Mouse (Mus musculus) heart, embryonic 12.5 days (tissue): ENCODE measurements around the gene Nbeal1. TPM values are rescaled to one million over a fixed set of nuclear protein-coding genes. Genes with fewer than 3 reads are reported as not detected.

Experiments used
- ATAC-seq: fragments of 200-750 bp; cut with Nextera tagmentation; 2 replicates; pipeline ENCODE4 v1.8.0; 2017; ENCODE audit warnings: moderate TSS enrichment, moderate library complexity; ENCODE audit not compliant: insufficient number of reproducible peaks, low FRiP score
- H3K27ac ChIP-seq: fragments of 300-500 bp; sonication (generic); 2 replicates; pipeline ENCODE4 v1.5.1; 2016; ENCODE audit warnings: mild to moderate bottlenecking, moderate library complexity; ENCODE audit not compliant: poor library complexity, severe bottlenecking
- H3K27me3 ChIP-seq: fragments of 300-500 bp; sonication (generic); replicated peaks from 2 replicates; pipeline ENCODE4 v1.6.1; 2016; ENCODE audit warnings: mild to moderate bottlenecking, moderate library complexity
- H3K36me3 ChIP-seq: fragments of 300-500 bp; sonication (generic); 2 replicates; pipeline ENCODE4 v1.6.1; 2016; ENCODE audit warnings: mild to moderate bottlenecking, moderate library complexity
- H3K4me1 ChIP-seq: fragments of 300-500 bp; sonication (generic); replicated peaks from 2 replicates; pipeline ENCODE4 v1.6.1; 2016; ENCODE audit warnings: mild to moderate bottlenecking
- H3K4me2 ChIP-seq: fragments of 300-500 bp; sonication (generic); 2 replicates; pipeline ENCODE4 v1.6.1; 2016; ENCODE audit warnings: mild to moderate bottlenecking, moderate library complexity
- H3K4me3 ChIP-seq: fragments of 300-500 bp; sonication (generic); 2 replicates; pipeline ENCODE4 v1.5.1; 2016; ENCODE audit warnings: mild to moderate bottlenecking
- H3K9ac ChIP-seq: fragments of 300-500 bp; sonication (generic); 2 replicates; pipeline ENCODE4 v1.6.1; 2016; ENCODE audit warnings: mild to moderate bottlenecking, moderate library complexity
- H3K9me3 ChIP-seq: fragments of 300-500 bp; sonication (generic); replicated peaks from 2 replicates; pipeline ENCODE4 v1.6.1; 2016; ENCODE audit warnings: mild to moderate bottlenecking, moderate library complexity
- WGBS: fragments of 180-500 bp; shearing (Covaris S2); methylation state at CpG from one replicate; pipeline ENCODE4 v1.1.7; 2016; 5-methylcytosine and 5-hydroxymethylcytosine counted together
- polyA plus RNA-seq: library from polyadenylated mRNA; unstranded; fragments of >200 nt; fragmentation: Nextera tagmentation; extraction: Ambion mirVana; gene quantifications from 2 replicates; pipeline ENCODE4 v1.2.1, GENCODE M21; 2016

Nbeal1 gene
- polyA plus RNA-seq, 1 experiment from 2014 or later, result 13.5 TPM

DNA sequence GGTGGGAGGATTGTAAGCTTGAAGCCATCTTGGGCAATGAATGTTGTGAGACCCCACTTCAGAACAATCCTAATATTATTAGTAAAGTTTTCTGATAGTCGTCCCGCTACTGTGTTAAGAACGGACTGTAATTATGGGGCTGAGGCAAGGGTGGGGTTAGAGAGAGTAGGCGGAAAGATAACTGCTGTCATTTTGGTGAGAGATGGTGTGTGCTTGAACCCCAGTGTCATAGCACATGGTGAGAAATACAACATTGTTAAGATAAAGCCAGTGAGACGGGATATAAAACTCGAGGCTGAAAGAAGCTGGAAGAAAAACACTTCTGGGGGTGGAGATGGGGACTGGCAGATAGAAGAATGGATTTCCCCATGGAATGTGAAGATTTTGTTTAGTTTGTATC is 164.3 kb downstream of the Nbeal1 start:
- Histone ChIP-seq H3K9ac (no peak overlapping the region), H3K27ac (no peak overlapping the region; the same call in 1 of the 2 replicates), H3K27me3 (no peaks in the 10 kb centered on the region), H3K4me3 (0 out of 2 replicates have a peak overlapping the region, but pooled peaks have one; percentile 63), H3K9me3 (peaks cover 6% of the 10 kb centered on the region), H3K36me3 (peaks cover 6% of the 10 kb centered on the region), H3K4me2 (peak overlapping the region; percentile 69; the same call in 1 of the 2 replicates), H3K4me1 (peaks cover 17% of the 10 kb centered on the region)
- 57% methylated on average over 6 of the region's 6 CpGs for WGBS
- no peak for ATAC-seq

GRCm38 (mm10) chr1:60345712-60346111 is 165.3 kb downstream of the Nbeal1 start:
- Histone ChIP-seq H3K27ac (peak overlapping the region; percentile 71), H3K36me3 (peaks cover 12% of the 10 kb centered on the region), H3K4me3 (no peak overlapping the region), H3K9ac (no peak overlapping the region), H3K9me3 (peaks cover 14% of the 10 kb centered on the region), H3K4me2 (no peak overlapping the region), H3K27me3 (no peaks in the 10 kb centered on the region), H3K4me1 (peaks cover 17% of the 10 kb centered on the region)
- 33% methylated on average over 2 of the region's 2 CpGs for WGBS
- peak; percentile 23; the same call in 1 of the 2 replicates for ATAC-seq

DNA sequence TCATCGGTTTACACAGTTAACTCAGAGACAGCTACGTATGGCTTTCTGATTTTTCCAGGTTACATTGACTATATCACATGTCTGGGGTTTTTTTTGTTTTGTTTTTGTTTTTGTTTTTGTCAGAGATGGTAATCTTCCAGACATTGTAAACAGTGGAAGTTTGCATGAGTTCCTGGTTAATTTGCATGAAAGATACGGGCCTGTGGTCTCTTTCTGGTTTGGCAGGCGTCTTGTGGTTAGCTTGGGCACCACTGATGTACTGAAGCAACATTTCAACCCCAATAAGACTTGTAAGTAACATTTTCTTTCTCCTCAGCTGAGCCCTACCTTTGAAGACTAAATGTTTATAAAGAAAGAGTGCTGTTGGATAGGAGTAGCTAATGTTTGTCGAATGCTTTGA is 172.4 kb downstream of the Nbeal1 start:
- ATAC-seq, result no peak
- Histone ChIP-seq H3K9ac (no peak overlapping the region), H3K27me3 (no peaks in the 10 kb centered on the region), H3K9me3 (peaks cover 14% of the 10 kb centered on the region), H3K36me3 (peaks cover 55% of the 10 kb centered on the region), H3K27ac (no peak overlapping the region), H3K4me1 (no peaks in the 10 kb centered on the region), H3K4me3 (no peak overlapping the region), H3K4me2 (no peak overlapping the region)
- 90% methylated on average over 5 of the region's 5 CpGs for WGBS

DNA sequence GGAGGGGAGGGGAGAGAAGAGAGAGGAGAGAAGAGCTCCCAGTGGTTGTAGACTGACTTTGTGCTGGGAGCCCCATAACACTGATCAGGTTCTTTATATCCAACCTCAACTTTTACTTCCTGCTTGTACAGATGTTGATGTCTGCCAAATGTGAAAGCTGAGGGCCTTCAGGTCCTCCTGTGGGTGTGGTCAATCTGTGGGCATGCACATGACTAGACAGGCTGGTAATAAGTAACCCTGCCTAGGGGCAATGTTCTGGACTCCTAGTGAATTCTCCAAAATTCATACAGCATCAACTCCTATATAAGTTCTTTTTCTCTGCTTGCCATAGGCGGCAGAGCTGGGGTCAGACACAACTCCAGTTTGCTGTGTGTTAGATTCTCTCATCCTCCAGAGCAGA is 181.2 kb downstream of the Nbeal1 start:
- no peak overlapping the region for H3K27ac ChIP-seq
- H3K4me2 ChIP-seq, result no peak overlapping the region
- H3K27me3 ChIP-seq, result no peaks in the 10 kb centered on the region
- H3K4me3 ChIP-seq, result no peak overlapping the region
- no peak overlapping the region for H3K9ac ChIP-seq
- H3K9me3 ChIP-seq, result no peaks in the 10 kb centered on the region
- 91% methylated on average over 1 of the region's 1 CpGs for WGBS
- 0 out of 2 replicates have a peak, but pooled peaks cover 4% of the 10 kb centered on the region for H3K4me1 ChIP-seq
- peaks cover 49% of the 10 kb centered on the region for H3K36me3 ChIP-seq
- no peak for ATAC-seq

DNA sequence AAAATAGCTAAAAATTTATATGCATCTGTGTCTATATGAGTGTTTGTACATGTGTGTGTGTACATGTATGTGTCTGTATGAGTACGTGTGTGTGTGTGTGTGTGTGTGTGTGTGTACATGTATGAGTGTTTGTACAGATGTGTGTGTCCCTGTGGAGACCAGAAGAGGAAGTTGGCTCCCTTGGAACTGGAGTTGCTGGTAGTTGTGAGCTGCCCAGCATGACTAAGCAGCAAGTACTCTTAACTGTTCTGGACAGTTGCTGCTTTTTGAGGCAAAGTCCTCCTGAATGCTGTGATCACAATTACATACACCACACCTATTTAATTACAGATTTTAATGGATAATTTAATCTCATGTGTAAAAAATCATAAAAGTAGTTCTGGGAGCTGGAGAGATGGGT is 196.2 kb downstream of the Nbeal1 start:
- Histone ChIP-seq H3K27ac (no peak overlapping the region), H3K9me3 (0 out of 2 replicates have a peak, but pooled peaks cover 3% of the 10 kb centered on the region), H3K4me3 (no peak overlapping the region), H3K9ac (no peak overlapping the region), H3K36me3 (peaks cover 80% of the 10 kb centered on the region), H3K27me3 (no peaks in the 10 kb centered on the region), H3K4me2 (no peak overlapping the region), H3K4me1 (no peaks in the 10 kb centered on the region)
- ATAC-seq, result no peak
- 92% methylated on average over 1 of the region's 1 CpGs for WGBS

DNA sequence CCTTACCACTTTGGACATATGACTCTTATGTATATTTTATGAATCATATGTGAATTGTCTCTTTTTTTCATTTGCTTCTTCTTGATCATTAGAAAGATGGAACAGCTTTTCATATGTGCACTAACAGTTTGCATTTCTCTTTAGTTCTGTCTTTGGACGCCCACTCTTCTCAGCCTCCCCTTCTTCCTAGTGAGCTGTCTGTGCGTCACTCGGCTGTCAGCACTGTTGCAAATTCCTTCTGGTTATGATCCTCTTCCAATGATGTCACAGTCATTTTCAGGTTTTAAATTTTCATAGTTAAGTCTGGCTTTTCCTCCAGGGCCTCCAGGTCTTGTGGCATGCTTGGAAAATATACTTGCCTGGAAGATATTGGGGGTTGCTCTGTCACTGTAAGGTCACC is 201.5 kb downstream of the Nbeal1 start:
- Histone ChIP-seq H3K27me3 (no peaks in the 10 kb centered on the region), H3K9me3 (no peaks in the 10 kb centered on the region), H3K36me3 (peaks cover 73% of the 10 kb centered on the region), H3K9ac (no peak overlapping the region), H3K4me1 (no peaks in the 10 kb centered on the region), H3K4me3 (no peak overlapping the region), H3K27ac (no peak overlapping the region), H3K4me2 (no peak overlapping the region)
- no peak for ATAC-seq
- WGBS, result 91% methylated on average over 3 of the region's 3 CpGs

Other genes with a start within 250 kb of the Nbeal1 start
- gene Ica1l, start 137.4 kb upstream of the Nbeal1 start, polyA plus RNA-seq, result 0.31 and 0.58 TPM in 2 replicates
- gene Carf, start 82.4 kb upstream of the Nbeal1 start, polyA plus RNA-seq, result 6.2 and 6.5 TPM in 2 replicates
- 27.9 and 33.1 TPM in 2 replicates for gene Wdr12, start 82.0 kb upstream of the Nbeal1 start, polyA plus RNA-seq
- 29.0 and 31.8 TPM in 2 replicates for gene Cyp20a1, start 162.7 kb downstream of the Nbeal1 start, polyA plus RNA-seq
- gene Abi2, start 229.0 kb downstream of the Nbeal1 start, polyA plus RNA-seq, result 43.5 and 44.1 TPM in 2 replicates